Mouse (Mus musculus) left cerebral cortex, adult 8-10 months (tissue): ENCODE data around the gene Glcci1. TPM values are rescaled to one million over a fixed set of nuclear protein-coding genes. Genes with fewer than 3 reads are reported as not detected.
"Not testable (repeated sequence)": the region's sequence is repeated elsewhere in the genome, so short reads cannot be mapped to it uniquely, and the experiment has no call there.

Experiments
- DNase-seq, 2 experiments: peaks; one replicate each; pipeline ENCODE4 v3.0.0; 2022; ENCODE audit warnings: low spot score in 2 of 2
- total RNA-seq, 4 experiments: library from RNA; stranded (reverse); gene quantifications; 2 replicates each; pipeline ENCODE4 v1.2.4; 2022

The Glcci1 gene
- total RNA-seq, 4 experiments from 2014 or later = 157 to 192 (median 173) TPM

DNA sequence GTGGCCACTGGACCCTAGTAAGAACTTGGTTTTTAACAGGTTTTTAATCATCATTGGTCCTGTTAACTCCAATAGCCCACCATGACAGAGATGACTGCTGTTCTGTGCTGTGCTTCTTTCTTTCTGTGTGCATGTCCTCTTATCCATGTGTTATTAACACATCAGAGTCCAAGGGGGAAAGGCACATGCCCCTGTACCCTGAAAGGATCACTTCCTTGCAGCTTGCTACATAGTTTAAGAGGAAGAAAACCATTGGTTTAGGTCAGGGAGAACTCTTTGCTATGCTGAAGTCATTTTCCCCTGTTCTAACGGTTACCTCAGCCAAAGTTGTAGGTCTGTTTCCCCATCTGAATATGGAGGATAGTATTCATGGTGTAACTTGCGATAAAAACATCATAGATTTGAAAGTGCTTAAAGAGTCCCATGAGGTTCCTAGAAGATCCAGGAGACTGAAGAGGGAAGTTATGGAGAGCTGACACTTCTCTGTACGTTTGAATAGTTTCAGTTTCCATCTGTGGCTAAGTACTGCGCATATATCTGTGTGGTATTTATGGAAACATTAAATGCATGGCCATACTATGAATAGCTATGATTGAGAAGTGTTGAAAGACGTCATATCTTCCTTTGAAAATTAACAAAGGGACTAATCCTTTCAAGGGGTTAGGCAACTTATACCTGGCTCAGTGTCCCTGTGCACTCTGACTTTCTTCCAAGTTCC is 14.1 kb upstream of the Glcci1 start:
- DNase-seq = no peak

DNA sequence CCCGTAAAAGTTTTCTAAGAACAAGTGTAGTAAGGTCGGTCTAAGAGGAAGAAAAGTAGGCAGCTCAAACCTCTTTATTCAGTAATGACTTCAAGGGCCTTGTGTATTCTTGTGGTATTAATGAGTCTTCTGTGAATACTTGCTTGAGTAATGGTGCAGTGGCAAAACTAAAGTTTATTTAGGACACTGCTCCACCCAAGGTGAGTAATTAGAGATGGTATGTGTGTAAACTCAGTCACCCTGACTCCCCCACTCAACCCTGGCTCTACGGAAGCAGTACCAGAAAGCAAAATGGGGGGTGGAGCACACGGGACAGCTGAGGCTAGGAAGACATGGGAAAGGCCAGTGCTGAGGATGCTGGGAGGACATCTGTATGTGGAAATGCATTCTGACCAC is 13.6 kb upstream of the Glcci1 start:
- no peak for DNase-seq

DNA sequence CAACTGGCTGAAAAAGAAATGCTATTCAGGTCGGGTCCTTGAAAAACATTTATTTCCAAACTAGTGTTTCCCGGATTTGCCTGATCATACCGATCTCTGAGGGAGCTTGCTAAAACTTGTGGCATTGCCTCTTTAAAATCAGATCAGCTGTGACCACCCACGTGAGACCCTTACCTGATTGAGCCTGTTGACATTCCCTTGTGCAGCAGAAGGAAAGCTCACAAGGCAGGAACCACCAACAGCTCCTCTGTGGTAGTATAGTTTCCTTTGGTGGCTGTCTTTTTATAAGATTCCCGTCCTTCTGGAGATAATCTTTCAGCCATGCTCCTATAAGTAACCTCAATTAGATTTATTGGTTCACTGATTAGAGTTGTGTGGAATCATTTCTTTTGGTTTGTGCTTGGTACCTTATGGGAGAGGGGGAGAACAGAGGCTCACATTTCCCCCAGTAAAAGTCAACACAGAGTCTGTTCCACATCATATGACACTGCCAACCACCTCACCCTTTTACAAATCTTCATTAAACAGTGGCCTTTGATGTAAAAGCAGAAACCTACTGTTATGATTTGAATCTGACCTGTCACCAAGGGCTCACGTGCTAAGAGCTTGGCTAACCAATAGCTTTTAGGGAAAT is 12.0 kb upstream of the Glcci1 start:
- DNase-seq = no peak

DNA sequence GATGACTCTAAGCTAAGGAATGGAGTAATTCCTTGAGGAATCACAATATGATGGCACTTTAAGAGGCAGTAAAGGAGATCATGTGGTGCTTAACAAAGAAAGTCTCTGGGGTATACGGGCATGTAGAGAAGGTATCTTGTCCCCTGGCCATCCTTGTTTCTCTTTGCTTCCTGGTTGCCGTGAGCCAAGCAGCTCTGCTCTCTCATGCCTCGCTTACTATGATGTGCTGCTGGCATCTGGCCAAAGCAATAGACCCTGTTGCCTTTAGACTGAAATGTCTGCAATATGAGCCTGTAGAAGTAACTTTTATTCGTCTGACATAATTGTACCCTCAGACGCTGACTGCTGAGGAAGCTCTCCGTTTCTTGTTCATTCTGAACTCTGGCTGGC is 11.5 kb upstream of the Glcci1 start:
- DNase-seq = no peak

DNA sequence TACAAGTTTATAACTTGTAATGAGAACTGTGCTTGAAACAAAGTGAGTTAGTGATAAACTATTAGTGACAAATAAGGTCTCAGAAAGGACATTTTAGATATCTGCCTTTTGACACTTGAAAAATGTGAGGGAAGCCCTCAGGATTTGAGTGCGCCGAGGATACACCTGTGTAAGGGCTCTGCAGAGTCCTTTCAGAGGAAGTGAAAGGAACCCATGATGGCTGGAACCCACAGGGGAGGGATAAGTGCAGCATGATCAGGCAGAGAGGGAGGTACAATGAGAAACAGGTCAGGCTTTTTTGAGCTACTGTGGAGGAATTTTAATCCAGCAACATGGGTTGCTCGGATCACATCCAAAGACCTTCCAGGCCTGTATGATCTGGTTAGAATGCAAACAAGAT is 10.4 kb upstream of the Glcci1 start:
- DNase-seq = no peak

DNA sequence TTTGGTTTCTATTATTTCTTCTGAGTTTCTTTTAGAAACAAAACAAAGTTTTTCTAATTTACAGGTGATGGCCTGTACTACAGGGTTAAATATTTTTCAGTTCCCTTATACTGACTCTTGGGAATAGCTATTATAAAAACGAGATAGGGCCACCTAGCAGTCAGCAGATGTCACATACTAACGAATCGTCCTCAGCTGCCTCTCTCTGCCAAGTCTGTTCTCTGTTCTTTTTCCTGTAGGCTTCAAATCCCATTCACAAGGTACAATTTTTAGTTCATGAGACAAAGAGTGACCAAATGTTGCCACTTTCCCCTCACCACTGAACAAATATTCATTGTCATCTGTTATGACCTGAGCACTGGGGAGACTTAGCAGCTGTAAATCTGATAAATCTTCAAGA is 5.4 kb upstream of the Glcci1 start:
- DNase-seq = no peak

DNA sequence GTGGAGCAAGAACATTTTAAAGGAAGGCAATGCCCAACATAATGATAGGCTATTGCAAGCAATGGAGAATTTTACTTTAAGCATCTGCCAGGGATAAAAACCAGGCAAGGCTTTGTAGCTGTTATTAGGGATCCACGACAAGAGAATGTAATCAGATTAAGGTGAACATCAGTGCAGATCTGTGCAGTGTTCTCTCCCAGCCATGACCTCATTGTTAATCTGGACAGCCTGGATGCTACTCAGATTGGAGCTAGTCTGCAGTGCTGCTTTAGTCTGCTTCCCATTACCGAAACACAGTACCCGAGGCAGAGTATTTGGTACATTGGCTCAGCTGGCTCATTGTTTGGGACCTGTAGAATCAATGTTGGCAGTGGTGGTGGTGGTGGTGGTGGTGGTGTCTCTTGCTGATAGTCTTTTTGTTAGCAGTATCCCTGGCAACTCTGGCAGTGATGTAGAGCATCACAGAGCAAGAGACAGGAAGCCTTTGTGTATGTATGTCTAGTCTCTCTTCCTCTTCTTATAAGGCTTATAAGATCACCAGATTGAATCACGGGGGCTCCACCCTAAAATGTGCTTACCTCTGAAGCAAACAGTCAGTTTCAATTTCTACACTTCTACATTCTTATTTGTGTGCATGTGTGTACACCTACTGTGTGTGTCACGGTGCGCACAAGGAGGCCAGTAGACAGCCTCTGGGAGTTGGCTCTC is 4.7 kb upstream of the Glcci1 start:
- DNase-seq = no peak

DNA sequence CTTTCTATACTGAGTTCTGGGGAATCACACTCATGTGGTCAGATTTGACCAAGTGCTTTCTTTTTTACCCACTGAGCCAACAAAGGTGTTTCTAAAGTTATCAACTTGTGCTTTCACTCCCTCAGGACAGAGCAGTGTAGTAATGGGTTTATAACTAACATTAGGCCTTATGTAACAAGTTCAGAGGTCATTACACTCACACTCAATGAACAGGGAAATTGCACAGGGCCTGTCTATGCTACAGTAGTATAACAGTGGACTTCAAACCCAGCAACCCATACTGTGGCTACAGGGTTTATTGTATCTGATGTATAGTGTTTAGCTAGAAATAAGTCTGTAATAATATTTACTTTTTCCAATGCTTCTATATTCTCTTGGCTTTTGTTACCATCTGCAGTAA is 2.8 kb upstream of the Glcci1 start:
- DNase-seq = no peak

DNA sequence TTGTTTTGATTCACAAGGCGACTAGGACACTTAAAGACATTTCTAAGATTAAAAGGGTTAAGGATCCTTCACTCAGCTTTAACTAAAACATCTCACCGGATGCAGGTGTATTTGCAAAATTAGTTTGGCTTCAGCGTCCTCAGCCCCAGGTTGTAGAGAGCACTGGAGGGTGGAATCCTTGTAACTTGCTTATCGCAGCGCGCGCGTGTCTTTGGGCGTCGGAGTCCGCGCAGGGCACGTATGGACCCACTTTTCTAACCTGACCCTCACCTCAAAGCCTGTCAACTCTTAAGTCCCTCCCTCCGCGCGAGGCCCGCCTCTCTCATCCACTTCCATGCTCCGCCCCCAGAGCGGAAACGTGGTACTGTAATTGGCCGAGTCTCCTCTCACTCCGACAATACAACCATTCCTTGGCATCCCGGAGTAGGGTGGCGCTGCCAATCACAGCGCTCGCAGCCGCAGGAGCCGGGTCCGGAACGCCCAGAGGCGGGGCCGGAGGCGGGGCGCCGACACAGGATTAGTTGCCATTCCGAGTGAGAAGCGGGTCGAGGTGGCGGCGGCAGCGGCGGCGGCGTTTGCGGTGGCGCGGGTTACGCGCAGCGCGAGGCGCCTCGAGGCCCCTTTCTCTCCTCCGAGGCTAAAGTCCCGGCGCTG is 390 bp upstream of the Glcci1 start:
- peak; percentile 94 to 99 for DNase-seq

DNA sequence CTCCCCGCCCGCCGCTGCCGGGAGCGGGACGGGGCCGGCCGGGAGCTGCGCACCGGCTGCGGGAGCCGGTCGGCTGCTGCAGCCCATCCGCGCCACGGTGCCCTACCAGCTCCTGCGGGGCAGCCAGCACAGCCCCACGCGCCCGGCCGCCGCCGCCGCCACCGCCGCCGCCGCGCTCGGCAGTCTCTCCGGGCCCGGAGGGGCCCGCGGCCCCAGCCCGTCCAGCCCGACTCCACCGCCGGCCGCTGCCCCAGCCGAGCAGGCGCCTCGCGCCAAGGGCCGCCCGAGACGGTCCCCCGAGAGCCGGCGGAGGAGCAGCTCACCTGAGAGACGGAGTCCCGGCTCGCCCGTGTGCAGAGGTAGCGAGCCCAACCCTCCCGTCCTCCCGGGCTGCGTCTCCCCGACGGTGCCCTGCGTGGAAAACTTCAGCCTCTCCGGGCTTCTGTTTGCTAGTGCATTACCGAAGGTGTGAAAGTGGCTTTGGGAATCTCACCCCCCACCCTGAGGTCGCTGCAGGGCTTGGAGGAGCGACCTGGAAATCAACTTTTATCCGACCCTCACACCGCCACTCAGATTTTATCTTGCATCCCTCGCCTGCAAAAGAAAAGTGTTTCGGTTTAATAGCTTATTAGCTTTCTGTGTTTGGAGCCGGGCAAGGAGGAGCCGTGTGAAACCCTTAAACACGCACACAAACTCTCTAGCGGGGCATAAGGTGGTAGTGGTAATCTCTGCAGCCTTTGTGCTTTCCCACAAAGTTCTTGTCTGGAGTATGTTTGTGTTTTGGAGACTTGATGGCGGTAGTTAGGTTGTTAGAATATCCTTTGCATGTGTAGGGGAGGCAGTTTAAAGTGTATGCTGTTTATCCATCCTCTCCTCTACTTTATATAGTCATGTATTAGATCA is 812 bp downstream of the Glcci1 start:
- peak in 1 of 2 experiments; percentile 38 for DNase-seq

DNA sequence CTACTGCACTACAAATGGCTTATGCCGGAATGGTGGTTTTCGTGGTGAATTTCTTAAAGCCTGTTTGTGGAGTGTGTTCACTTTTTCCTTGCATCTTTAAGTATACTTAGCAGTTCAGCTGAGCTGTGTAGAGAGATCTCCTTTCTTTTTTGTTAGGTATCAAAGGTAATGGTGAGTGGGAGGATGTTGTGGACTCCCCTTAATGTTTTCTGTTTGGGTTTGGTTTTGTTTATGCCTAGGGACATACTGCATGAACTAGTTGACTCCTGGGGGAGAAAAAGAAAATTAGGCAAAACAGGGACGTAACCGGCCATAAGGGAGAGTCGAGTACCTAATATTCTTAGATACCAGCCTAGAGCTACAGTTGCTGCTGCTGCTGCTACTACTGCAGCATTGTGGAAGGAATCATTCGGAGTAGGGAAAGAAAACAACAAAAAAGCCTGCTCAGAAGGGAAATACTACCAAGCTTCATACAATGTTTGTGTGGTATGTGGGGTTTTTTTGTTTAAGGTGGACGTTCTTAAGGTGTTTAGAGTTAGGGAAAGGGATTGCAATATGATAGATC is 1.5 kb downstream of the Glcci1 start:
- no peak for DNase-seq

DNA sequence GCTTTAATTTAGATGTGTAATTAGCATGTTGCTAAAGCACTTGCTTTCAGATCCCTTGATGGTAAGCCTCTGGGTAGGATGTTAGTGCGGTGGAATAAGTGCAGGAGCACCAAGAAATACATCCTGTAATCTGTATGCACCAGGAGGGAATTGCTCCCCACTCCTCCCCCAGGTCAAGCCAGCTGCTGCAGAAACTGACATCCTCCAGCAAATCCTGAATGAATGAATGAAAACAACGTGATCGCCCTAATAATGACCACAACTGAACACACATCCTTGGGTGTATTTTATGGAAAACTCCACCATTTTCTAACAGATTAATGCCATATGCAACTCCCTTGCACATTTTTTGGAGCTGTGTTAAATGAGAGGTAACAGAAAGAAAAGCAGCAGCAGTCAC is 2.0 kb downstream of the Glcci1 start:
- DNase-seq = no peak

DNA sequence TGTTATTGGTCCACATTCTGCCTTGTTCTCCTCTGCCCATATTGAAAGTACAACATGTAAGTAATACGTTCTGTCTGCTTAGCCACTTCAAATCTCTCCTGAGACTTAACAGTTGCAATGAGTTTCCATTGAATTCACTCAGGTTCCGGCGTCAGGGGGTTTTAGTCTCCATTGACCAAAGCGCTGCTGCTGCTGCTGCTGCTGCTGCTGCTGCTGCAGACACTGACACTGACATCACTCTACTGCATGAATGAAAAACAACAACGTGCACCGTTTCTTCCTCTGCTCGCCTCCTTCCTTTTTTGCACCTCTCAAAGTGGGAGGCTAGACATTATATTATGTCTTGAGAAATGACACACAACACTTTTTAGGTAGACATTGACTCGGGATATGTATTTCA is 3.0 kb downstream of the Glcci1 start:
- no peak for DNase-seq

DNA sequence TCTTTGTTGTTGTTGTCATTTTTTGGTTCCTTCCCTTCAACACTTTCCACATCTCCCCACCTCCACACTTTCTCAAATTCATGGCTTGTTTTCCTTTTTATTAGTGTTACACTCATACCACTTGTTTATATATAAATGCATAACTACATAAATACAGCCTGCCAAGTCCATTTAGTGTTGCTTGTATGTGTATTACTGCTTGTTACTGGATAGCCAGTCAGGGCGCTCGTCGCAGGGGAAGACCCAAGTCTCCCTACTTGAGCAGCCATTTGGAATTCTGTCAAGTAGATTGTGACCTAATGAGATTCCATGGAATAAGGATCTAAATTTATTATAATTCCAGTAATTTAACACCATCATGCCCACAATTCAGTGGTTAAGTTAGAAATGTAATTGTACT is 10.3 kb downstream of the Glcci1 start:
- DNase-seq = no peak

DNA sequence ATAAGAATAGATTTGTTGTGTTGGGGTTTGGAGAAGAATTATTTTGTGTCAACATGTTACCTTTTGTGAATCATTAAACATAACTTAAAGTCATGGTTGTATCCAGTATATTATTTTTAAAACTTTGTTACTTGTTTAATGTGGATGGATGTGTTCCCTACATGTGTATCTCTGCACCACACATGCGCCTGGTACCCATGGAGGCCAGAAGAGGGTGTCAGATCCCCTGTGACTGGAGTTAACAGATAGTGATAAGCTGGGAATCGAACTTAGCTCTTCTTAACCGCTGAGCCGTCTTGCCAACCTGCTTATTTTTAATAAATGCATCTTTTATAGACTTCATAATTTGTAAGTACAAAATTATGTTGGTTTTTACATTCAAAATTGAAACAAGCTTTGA is 11.8 kb downstream of the Glcci1 start:
- no peak for DNase-seq

DNA sequence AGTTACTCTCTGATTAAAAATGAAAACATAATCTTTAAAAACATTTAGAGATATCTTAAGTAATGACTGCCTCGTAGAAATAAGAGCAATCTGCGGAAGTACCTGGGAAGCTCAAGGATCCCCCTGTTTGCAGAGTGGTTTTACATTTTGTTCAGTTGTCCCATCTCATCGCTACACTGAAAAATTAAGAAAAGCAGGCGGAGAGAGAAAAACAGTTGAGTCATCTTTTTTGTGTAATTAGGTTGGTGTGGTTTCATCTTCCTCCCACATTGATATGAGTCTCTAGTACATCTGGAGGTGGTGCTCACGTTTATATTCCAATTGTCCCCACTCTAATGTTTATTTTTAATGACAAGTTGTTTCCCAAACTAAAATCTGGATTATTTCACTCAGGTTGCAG is 15.3 kb downstream of the Glcci1 start:
- no peak for DNase-seq

DNA sequence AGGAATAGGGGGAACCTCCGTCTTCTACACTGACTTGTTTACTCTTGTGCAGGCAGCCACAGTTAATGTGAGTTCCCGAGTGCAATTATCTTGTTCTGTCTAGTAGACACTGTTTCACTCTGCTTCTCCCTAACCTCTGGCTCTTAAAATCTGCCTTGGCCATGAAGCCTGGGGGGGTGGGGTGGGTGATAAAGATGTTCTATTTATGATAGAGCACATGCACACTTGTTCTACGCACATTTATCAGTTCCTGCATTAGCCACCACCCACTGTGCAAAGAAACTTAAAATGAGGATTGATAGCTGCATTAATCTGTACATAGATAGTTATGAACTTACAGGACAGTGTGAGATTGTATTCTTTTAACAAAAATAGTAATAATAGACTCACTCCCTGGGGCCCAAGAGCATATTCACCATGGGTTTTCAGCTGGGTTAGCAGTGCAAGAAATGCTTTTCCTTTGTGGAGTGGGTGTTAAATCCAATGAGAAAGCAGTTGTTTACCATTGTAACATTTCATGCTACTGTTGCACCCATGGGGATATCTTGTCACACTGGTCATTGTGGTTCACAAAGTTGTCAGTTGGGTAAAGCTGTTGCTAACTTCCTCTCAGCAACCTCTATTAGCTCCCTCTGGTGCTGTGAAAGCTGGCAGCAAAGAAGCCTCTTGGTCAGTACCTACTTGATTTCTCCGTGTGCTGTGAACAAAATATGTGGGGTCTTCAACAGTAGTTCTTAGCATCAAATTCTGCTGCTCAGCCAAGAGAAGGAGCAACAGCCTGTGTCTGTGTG is 21.9 kb downstream of the Glcci1 start:
- DNase-seq = no peak

DNA sequence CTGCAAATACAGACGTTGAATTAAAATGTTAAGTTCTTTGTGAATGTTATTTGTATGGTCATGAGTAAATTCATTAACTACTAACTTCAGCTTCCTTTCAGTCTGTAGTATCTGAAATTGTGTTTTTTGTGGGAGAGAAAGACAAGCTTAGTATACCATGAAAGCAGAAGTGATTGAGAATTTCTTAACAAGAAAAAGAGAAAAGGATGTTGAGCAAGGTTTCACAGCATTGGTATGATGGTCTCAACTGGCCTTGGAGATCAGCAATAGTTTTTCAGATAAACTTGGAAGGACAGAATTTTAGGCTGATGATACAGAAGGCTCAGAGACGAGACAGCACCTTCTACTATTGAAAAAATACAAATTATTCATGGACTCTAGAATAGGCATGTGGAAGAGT is 27.5 kb downstream of the Glcci1 start:
- no peak for DNase-seq

DNA sequence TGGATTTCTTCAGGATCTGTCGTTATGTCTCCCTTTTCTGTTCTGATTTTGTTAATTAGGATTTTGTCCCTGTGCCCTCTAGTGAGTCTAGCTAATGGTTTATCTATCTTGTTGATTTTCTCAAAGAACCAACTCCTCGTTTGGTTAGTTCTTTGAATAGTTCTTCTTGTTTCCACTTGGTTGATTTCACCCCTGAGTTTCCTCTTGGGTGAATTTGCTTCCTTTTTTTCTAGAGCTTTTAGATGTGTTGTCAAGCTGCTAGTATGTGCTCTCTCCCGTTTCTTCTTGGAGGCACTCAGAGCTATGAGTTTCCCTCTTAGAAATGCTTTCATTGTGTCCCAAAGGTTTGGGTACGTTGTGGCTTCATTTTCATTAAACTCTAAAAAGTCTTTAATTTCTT is 32.1 kb downstream of the Glcci1 start:
- DNase-seq = not testable (repeated sequence)

DNA sequence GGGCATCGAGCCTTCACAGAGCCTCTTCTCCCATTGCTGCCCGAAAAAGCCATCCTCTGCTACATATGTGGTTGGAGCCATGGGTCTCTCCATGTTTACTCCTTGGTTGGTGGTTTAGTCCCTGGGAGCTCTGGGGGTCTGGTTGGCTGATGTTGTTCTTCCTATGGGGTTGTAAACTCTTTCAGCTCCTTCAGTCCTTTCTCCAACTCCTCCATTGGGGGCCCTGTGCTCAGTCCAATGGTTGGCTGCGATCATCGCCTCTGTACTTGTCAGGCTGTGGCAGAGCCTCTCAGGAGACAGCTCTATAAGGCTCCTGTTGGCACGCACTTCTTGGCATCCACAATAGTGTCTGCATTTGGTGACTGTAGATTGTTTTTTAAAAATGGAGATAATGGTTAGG is 35.4 kb downstream of the Glcci1 start:
- no peak for DNase-seq
